Mouse (Mus musculus): Measurements from ENCODE around the gene 4833427G06Rik.

DNA sequence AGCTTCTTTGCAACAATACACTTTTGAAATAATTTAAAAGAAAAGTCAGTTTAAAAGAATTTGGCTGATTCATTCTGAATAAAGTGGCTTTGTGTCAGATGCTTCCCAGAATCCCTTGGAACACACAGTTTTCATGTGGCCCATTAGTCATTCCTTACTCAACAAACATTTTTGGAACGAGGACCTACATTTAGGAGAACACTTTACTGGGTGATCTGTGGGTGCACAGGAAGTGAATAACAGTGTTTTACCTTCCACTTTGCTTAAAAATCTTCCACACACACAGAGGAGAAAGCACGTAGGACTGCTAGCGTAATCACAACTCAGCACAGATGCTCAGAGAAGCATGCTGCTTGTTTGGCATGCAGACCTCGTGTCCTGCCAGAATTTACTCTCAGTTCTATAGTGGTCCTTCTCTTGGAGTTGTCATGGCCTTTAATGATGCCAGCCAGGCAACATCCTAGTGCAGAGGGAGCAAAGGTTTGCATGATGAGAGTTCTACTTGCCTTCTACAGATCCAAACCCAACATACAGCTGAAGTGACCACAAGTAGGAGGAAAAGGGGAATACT lies 42.8 kb downstream of the 4833427G06Rik start:
- TF ChIP-seq CHD2 (IDR thresholded peaks at IDR 0.05; ENCODE audit: low read depth, low read length): no peak
- no peak for TF ChIP-seq HCFC1 (IDR thresholded peaks at IDR 0.05; ENCODE audit: borderline replicate concordance, insufficient read depth, low read length)
- no peak for TF ChIP-seq ZNF384 (IDR thresholded peaks at IDR 0.05; ENCODE audit: low read depth, low read length)

Measured in ES-E14 (cell line).